Mouse (Mus musculus) forebrain, embryonic 11.5 days (tissue): Measurements from ENCODE around the gene Nipbl. TPM values are rescaled to one million over a fixed set of nuclear protein-coding genes. Genes with fewer than 3 reads are reported as not detected.

Experiments used
- ATAC-seq: fragments of 200-750 bp; cut with Nextera tagmentation; replicated peaks from 2 replicates; pipeline ENCODE4 v1.8.0; 2017; ENCODE audit warnings: moderate TSS enrichment; ENCODE audit not compliant: low FRiP score
- DNase-seq: peaks from one replicate; pipeline ENCODE4 v3.0.0-alpha.2; 2017; ENCODE audit warnings: low spot score
- H3K27ac ChIP-seq: fragments of 300-500 bp; sonication (generic); 2 replicates; pipeline ENCODE4 v1.5.1; 2014; ENCODE audit warnings: low read depth, low read length
- H3K27me3 ChIP-seq: fragments of 300-500 bp; sonication (generic); 2 replicates; pipeline ENCODE4 v1.6.1; 2014; ENCODE audit warnings: mild to moderate bottlenecking, low read length, mixed read lengths; ENCODE audit not compliant: control insufficient read depth, insufficient read depth
- H3K36me3 ChIP-seq: fragments of 300-500 bp; sonication (generic); 2 replicates; pipeline ENCODE4 v1.6.1; 2014; ENCODE audit warnings: mild to moderate bottlenecking, low read length, moderate library complexity, mixed read lengths; ENCODE audit not compliant: control insufficient read depth, insufficient read depth
- H3K4me1 ChIP-seq: fragments of 300-500 bp; sonication (generic); replicated peaks from 2 replicates; pipeline ENCODE4 v1.6.1; 2014; ENCODE audit warnings: low read length, mixed read lengths; ENCODE audit not compliant: control insufficient read depth, insufficient read depth
- H3K4me2 ChIP-seq: fragments of 300-500 bp; sonication (generic); 2 replicates; pipeline ENCODE4 v1.6.1; 2014; ENCODE audit warnings: low read depth, mild to moderate bottlenecking, low read length, moderate library complexity, mixed read lengths; ENCODE audit not compliant: severe bottlenecking
- H3K4me3 ChIP-seq: fragments of 300-500 bp; sonication (generic); 2 replicates; pipeline ENCODE4 v1.5.1; 2014; ENCODE audit warnings: low read depth, low read length
- H3K9ac ChIP-seq: fragments of 300-500 bp; sonication (generic); 2 replicates; pipeline ENCODE4 v1.6.1; 2014; ENCODE audit warnings: low read length
- H3K9me3 ChIP-seq: fragments of 300-500 bp; sonication (generic); 2 replicates; pipeline ENCODE4 v1.6.1; 2016; ENCODE audit warnings: low read length, mixed read lengths; ENCODE audit not compliant: control insufficient read depth
- WGBS: fragments of 180-500 bp; shearing (Covaris S2); extraction: QIAGEN DNeasy Blood & Tissue Kit; methylation state at CpG from one replicate; pipeline ENCODE4 v1.1.7; 2014; 5-methylcytosine and 5-hydroxymethylcytosine counted together
- polyA plus RNA-seq: library from polyadenylated mRNA; unstranded; fragments of >200 nt; fragmentation: Nextera tagmentation; extraction: Ambion mirVana; gene quantifications from 2 replicates; pipeline ENCODE4 v1.2.1, GENCODE M21; 2014

Nipbl gene
- polyA plus RNA-seq, 1 experiment from 2014 or later = 30.2 TPM

- Histone ChIP-seq H3K4me3 (no peak overlapping the region), H3K4me2 (no peak overlapping the region), H3K27me3 (no peaks in the 10 kb centered on the region), H3K36me3 (no peaks in the 10 kb centered on the region), H3K9ac (no peak overlapping the region), H3K4me1 (no peaks in the 10 kb centered on the region), H3K27ac (no peak overlapping the region), H3K9me3 (no peaks in the 10 kb centered on the region)
- WGBS = 87% methylated on average over 2 of the region's 2 CpGs
- ATAC-seq (no peak), DNase-seq (no peak)
Observed at GRCm38 (mm10) chr15:8455486-8455885, 11.2 kb upstream of the Nipbl start.

- no peak overlapping the region for H3K9ac ChIP-seq
- peaks cover 6% of the 10 kb centered on the region; the same call in 1 of the 2 replicates for H3K4me1 ChIP-seq
- DNase-seq (no peak), ATAC-seq (0 out of 2 replicates have a peak, but pooled peaks have one; percentile 28)
- H3K9me3 ChIP-seq = no peaks in the 10 kb centered on the region
- H3K27ac ChIP-seq = no peak overlapping the region
- WGBS = 48% methylated on average over 3 of the region's 3 CpGs
- no peak overlapping the region for H3K4me3 ChIP-seq
- no peak overlapping the region for H3K4me2 ChIP-seq
- no peaks in the 10 kb centered on the region for H3K27me3 ChIP-seq
- H3K36me3 ChIP-seq = no peaks in the 10 kb centered on the region
Observed at GRCm38 (mm10) chr15:8451071-8451470, 6.8 kb upstream of the Nipbl start.

GRCm38 (mm10) chr15:8447193-8447767 lies 3.0 kb upstream of the Nipbl start:
- WGBS = 77% methylated on average over 8 of the region's 8 CpGs
- ATAC-seq (no peak), DNase-seq (no peak)
- Histone ChIP-seq H3K4me3 (no peak overlapping the region), H3K27ac (no peak overlapping the region), H3K36me3 (no peaks in the 10 kb centered on the region), H3K27me3 (no peaks in the 10 kb centered on the region), H3K4me2 (0 out of 2 replicates have a peak overlapping the region, but pooled peaks have one; percentile 2), H3K4me1 (peaks cover 6% of the 10 kb centered on the region; the same call in 1 of the 2 replicates), H3K9me3 (no peaks in the 10 kb centered on the region), H3K9ac (no peak overlapping the region)

- peak overlapping the region; percentile 92 for H3K4me2 ChIP-seq
- H3K27me3 ChIP-seq = no peaks in the 10 kb centered on the region
- ATAC-seq (no peak), DNase-seq (peak; percentile 59)
- 3% methylated on average over 6 of the region's 6 CpGs for WGBS
- no peaks in the 10 kb centered on the region for H3K36me3 ChIP-seq
- H3K4me3 ChIP-seq = peak overlapping the region; percentile 93
- peaks cover 7% of the 10 kb centered on the region; the same call in 1 of the 2 replicates for H3K4me1 ChIP-seq
- H3K27ac ChIP-seq = no peak overlapping the region
- peak overlapping the region; percentile 98; the same call in 1 of the 2 replicates for H3K9ac ChIP-seq
- H3K9me3 ChIP-seq = no peaks in the 10 kb centered on the region
Observed at GRCm38 (mm10) chr15:8446435-8446834, 2.2 kb upstream of the Nipbl start.

GRCm38 (mm10) chr15:8445951-8446419 lies 1.7 kb upstream of the Nipbl start:
- Histone ChIP-seq H3K27me3 (no peaks in the 10 kb centered on the region), H3K9ac (peak overlapping the region; percentile 98), H3K4me2 (peak overlapping the region; percentile 92), H3K4me3 (peak overlapping the region; percentile 93), H3K27ac (no peak overlapping the region), H3K9me3 (no peaks in the 10 kb centered on the region), H3K4me1 (peaks cover 8% of the 10 kb centered on the region; the same call in 1 of the 2 replicates), H3K36me3 (no peaks in the 10 kb centered on the region)
- WGBS = under 1% methylated on average over 19 of the region's 19 CpGs
- DNase-seq (peak; percentile 68), ATAC-seq (no peak)

- H3K27ac ChIP-seq = peak overlapping the region; percentile 98
- peak overlapping the region; percentile 98 for H3K9ac ChIP-seq
- ATAC-seq (peak; percentile 76), DNase-seq (peak; percentile 90)
- H3K36me3 ChIP-seq = no peaks in the 10 kb centered on the region
- H3K4me1 ChIP-seq = peaks cover 8% of the 10 kb centered on the region; the same call in 1 of the 2 replicates
- H3K4me3 ChIP-seq = peak overlapping the region; percentile 93
- 0% methylated on average over 56 of the region's 57 CpGs for WGBS
- H3K27me3 ChIP-seq = no peaks in the 10 kb centered on the region
- H3K4me2 ChIP-seq = peak overlapping the region; percentile 92
- no peaks in the 10 kb centered on the region for H3K9me3 ChIP-seq
Observed at GRCm38 (mm10) chr15:8444890-8445597, 781 bp upstream of the Nipbl start.

GRCm38 (mm10) chr15:8443168-8443925 lies 916 bp downstream of the Nipbl start:
- Histone ChIP-seq H3K36me3 (no peaks in the 10 kb centered on the region), H3K4me2 (peak overlapping the region; percentile 85), H3K4me1 (peaks cover 8% of the 10 kb centered on the region; the same call in 1 of the 2 replicates), H3K9me3 (no peaks in the 10 kb centered on the region), H3K9ac (peak overlapping the region; percentile 98), H3K4me3 (peak overlapping the region; percentile 93), H3K27ac (peak overlapping the region; percentile 98), H3K27me3 (no peaks in the 10 kb centered on the region)
- ATAC-seq = peak; percentile 40
- peak; percentile 84 for DNase-seq
- WGBS = under 1% methylated on average over 32 of the region's 40 CpGs

- ATAC-seq (no peak), DNase-seq (no peak)
- peak overlapping the region; percentile 93 for H3K4me3 ChIP-seq
- H3K36me3 ChIP-seq = no peaks in the 10 kb centered on the region
- WGBS = 1% methylated on average over 6 of the region's 6 CpGs
- H3K9me3 ChIP-seq = no peaks in the 10 kb centered on the region
- no peaks in the 10 kb centered on the region for H3K27me3 ChIP-seq
- H3K4me1 ChIP-seq = peaks cover 8% of the 10 kb centered on the region; the same call in 1 of the 2 replicates
- H3K4me2 ChIP-seq = peak overlapping the region; percentile 85
- H3K9ac ChIP-seq = peak overlapping the region; percentile 56
- no peak overlapping the region for H3K27ac ChIP-seq
Observed at GRCm38 (mm10) chr15:8442761-8443160, 1.5 kb downstream of the Nipbl start.
